Mouse (Mus musculus): ENCODE data around the gene Kbtbd8. TPM values are rescaled to one million over a fixed set of nuclear protein-coding genes. Genes with fewer than 3 reads are reported as not detected.

Kbtbd8 gene
- polyA plus RNA-seq, 1 experiment from 2014 or later: 2.6 TPM

Other genes with a start within 250 kb of the Kbtbd8 start
- not detected in 2 replicates for gene Gm10234, start 204.9 kb downstream of the Kbtbd8 start, polyA plus RNA-seq (2015; fragmentation: Nextera tagmentation; extraction: Ambion mirVana)

All from kidney, embryonic 15.5 days (tissue).